Mouse (Mus musculus) left cerebral cortex, postnatal 36 days (tissue): ENCODE results near the gene Cnpy4. TPM values are rescaled to one million over a fixed set of nuclear protein-coding genes. Genes with fewer than 3 reads are reported as not detected.

Source experiments
- DNase-seq, 2 experiments: peaks; one replicate each; pipeline ENCODE4 v3.0.0; 2021 to 2022; ENCODE audit warnings: low spot score in 2 of 2, mixed read lengths in 1 of 2
- intact Hi-C: fragments of 180-260 bp; cut with DNase I; formaldehyde crosslinking; loops from one replicate; pipeline ENCODE4 v1.15.1; 2025
- total RNA-seq, 2 experiments: library from RNA; stranded (reverse); gene quantifications; 2 replicates each; pipeline ENCODE4 v1.2.3; 2021

The Cnpy4 gene
- 10 to 100 TPM; 14.5 to 18.0 TPM for total RNA-seq

- peak; percentile 78 for DNase-seq
- intact Hi-C loops, result loop anchor here (2.0 kb wide), 1 partner anchor 14 kb away; the partner anchor contains the start of genes Ap4m1 and Mcm7
Observed at GRCm38 (mm10) chr5:138186950-138187638, at the start of gene Cnpy4, which contains the start of gene Taf6. Cnpy4 (plus strand) TSS chr5:138187485. Taf6 (minus strand) TSS chr5:138187451.

DNA sequence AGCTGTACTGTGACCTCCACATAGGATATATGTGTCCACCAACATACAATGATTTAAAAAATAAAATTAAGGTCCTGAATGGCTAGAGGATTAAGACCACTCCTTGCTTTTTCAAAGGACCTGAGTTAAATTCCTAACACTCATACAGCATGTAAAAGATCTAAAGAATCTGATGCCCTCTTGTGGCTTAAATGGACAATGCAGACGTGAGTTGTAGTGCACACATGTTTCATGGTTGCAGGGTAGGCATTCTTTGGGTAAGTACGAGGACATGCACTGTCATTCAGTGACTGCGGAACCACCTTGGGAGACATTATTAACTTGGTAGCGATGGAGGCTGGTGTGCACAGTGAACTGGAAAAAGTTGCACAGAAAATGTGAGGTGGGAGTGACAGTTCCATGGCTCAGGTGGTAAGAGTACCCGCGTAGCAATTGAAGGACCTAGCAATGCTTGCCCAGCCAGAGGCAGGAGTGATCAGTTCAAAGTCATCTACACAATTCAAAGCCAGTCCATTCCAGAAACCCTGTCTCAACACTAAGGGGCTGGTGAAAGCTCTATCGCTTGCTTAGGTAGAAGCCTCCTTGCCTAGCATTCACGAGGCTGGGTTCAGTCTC, 49.2 kb upstream of the Cnpy4 start:
- intact Hi-C loops, result no loop called here
- no peak for DNase-seq

DNA sequence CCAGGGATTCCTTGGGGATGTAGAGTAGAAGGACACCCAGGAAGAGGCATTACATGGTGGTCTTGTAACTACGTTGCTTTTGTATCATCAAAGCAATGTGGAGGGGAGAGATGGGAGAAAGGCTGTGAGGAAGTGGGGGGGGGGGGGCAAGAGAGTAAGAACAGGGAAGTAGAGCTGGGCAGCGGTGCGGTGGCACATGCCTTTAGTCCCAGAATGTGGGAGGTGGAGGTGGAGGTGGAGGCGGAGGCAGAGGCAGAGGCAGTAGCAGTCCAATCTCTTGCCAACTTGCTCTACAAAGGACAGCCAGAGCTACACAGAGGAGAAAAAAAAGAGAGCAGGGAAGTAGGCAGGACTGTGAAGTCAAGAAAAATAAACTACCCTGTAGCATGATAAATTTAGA, 48.7 kb upstream of the Cnpy4 start:
- no peak for DNase-seq

GRCm38 (mm10) chr5:138154390-138154789, 32.9 kb upstream of the Cnpy4 start:
- intact Hi-C loops, result loop anchor here (2.0 kb wide), 1 partner anchor 38 kb away; the partner anchor contains the start of gene Zscan21
- no peak for DNase-seq

More for the DNA sequence above, 48.7 kb upstream of the Cnpy4 start:
- intact Hi-C loops, result no loop called here

GRCm38 (mm10) chr5:138155443-138155976, 31.8 kb upstream of the Cnpy4 start, which contains the start of gene Zfp113:
Zfp113 (minus strand) TSS chr5:138155744.
- intact Hi-C loops, result loop anchor here (1.0 to 5.0 kb wide), 3 partner anchors 39 to 268 kb away; partner anchors contain the start of gene Zscan21

GRCm38 (mm10) chr5:138160224-138160762, 27.0 kb upstream of the Cnpy4 start:
- DNase-seq, result no peak
- intact Hi-C loops, result no loop called here

More at GRCm38 (mm10) chr5:138155443-138155976, 31.8 kb upstream of the Cnpy4 start, which contains the start of gene Zfp113:
- DNase-seq, result peak; percentile 89 to 90

- peak; percentile 96 to 97 for DNase-seq
- intact Hi-C loops, result loop anchor here (1.0 kb wide), 2 partner anchors 10 to 374 kb away; partner anchors contain the start of genes Mepce and Zcwpw1
Observed at GRCm38 (mm10) chr5:138160842-138161665, 26.2 kb upstream of the Cnpy4 start, which contains the start of gene Cops6. Cops6 (plus strand) TSS chr5:138161071.

- no peak for DNase-seq
- intact Hi-C loops, result no loop called here
Observed at GRCm38 (mm10) chr5:138163046-138163445, 24.2 kb upstream of the Cnpy4 start.

DNA sequence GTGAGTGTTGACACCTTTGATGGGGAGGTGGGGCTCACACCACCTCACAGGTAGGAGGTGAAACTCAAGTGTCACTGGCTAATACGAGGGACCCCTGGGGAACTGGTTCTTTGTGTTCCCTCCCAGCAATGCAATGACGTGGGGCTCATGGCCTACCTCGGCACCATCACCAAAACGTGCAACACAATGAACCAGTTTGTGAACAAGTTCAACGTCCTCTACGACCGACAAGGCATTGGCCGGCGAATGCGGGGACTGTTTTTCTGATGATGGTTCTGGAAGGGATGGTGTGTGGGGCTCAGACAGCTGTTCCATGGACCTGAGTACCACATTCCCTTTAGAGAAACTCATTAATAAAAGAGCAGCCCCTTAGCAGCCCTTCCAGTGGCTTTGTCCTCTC, 23.7 kb upstream of the Cnpy4 start:
- DNase-seq, result no peak
- intact Hi-C loops, result no loop called here

DNA sequence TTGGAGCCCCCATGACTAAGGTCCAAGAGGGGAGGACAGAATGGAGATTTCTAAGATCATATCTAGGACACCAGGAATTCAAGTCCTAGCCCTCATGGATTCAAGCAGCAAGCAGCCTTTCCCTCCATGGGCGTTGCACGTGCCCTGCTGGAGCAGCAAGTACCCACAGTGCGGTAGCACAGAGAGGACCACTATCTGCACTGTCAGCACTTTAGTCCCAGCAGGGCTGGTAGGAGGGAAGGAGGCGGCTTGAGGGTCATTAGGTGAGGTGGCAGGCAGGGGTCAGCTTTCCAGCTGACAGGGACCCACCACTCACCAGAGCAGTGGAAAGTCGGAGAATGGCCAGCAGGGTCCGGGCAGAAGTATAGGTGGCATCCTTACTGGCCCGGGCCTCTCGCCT, 21.7 kb upstream of the Cnpy4 start:
- no peak for DNase-seq
- intact Hi-C loops, result no loop called here

GRCm38 (mm10) chr5:138170936-138171561, 16.2 kb upstream of the Cnpy4 start:
- DNase-seq, result peak; percentile 95
- intact Hi-C loops, result loop anchor here (1.0 kb wide), 1 partner anchor 10 kb away; the partner anchor contains the start of gene Cops6

DNA sequence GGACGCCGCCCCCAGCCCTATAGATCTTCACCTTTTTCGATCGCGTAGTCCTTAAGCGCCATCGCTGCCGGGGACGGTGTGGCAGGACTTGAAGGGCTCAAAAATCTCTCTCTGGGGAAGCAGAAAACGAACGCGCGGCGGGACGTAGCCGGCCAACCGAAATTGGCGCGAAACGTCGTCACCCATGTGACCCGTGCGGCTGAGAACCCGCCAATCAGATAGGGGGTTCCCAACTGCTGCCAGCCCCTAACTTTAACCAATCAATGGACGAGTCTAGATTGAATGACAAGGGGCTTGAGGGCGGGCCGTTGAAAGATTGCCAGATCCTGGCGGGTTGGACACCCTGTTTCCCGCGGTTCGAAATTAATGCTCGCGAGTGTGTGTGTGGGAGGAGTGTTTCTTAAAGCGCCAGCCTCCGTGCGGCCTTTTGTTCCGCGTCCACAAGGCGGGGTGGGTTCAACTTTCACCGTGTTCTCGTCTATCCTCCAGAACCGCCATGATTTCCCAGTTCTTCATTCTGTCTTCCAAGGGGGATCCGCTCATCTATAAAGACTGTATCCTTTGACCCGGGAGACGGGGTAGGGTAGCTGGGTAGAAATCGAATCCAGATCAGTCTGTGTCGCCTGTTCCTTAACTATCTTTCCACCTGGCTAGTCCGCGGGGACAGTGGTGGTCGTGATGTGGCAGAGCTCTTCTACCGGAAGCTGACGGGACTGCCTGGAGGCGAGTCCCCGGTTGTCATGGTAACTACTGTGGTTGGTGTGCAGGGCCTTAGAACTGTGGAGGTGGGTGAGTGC, 15.4 kb upstream of the Cnpy4 start, which contains the start of the genes Ap4m1 and Mcm7:
TSS of gene Ap4m1 (plus strand) at position 308 of the 797 bp plus-strand sequence.
TSS of gene Mcm7 (minus strand) at position 728 of the 797 bp plus-strand sequence.
- DNase-seq, result peak; percentile 94 to 97
- intact Hi-C loops, result loop anchor here (1.0 to 2.0 kb wide), 2 partner anchors 11 to 15 kb away; partner anchors contain the start of genes Cnpy4, Cops6 and Taf6

- intact Hi-C loops, result loop anchor here (2.0 kb wide), 1 partner anchor 14 kb away; the partner anchor contains the start of genes Cnpy4 and Taf6
- DNase-seq, result no peak
Observed at GRCm38 (mm10) chr5:138173217-138173616, 14.1 kb upstream of the Cnpy4 start.

DNA sequence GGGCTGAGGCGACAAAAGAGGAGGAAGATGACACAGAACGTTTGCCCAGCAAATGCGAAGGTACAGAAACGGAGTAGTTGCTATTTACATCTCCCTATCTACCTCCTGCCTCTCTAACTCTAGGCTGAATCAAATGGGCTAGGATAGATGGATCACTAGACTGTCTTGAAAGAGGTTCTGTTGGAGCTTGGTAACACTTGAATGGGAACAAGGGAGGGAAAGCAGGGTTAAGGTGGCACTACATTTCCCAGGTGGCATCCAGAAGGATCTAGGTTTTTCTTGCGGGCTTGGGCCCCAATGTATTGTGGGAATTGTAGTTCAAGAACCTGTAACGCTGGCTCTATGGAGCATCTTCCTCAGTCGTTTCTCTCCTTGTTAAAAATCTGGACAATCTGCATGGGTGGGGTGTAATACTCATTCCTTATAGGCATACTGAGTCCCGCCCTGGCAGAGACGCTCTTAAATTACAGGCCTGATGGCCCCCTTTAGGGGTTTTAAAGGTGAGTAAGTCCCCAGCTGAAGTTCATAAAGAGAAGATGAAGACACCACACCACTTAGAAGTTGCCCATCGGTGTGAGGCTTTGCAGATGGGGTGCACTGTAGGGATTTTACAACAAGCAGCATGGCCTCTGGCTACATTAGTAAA, 499 bp downstream of the Cnpy4 start:
- peak; percentile 67 to 70 for DNase-seq
- intact Hi-C loops, result loop anchor here (2.0 kb wide), 1 partner anchor 15 kb away; the partner anchor contains the start of genes Ap4m1 and Mcm7

GRCm38 (mm10) chr5:138193771-138194727, 6.8 kb downstream of the Cnpy4 start, which contains the start of gene Mblac1:
Mblac1 (plus strand) TSS chr5:138194314.
- intact Hi-C loops, result no loop called here
- peak; percentile 82 to 83 for DNase-seq
